Mouse (Mus musculus) ES-Bruce4 (cell line): ENCODE data around the gene Mknk1.

Experiments
- CTCF ChIP-seq: IDR thresholded peaks from one replicate; pipeline ENCODE4 v1.8.1; 2011; ENCODE audit warnings: low read depth, low read length
- EP300 ChIP-seq: IDR thresholded peaks from 2 replicates; pipeline ENCODE4 v1.6.1; 2011; ENCODE audit warnings: low read depth, low read length; ENCODE audit not compliant: insufficient read depth
- POLR2A ChIP-seq: IDR thresholded peaks from one replicate; pipeline ENCODE4 v1.8.1; 2011; ENCODE audit warnings: low read length; ENCODE audit not compliant: insufficient read depth

DNA sequence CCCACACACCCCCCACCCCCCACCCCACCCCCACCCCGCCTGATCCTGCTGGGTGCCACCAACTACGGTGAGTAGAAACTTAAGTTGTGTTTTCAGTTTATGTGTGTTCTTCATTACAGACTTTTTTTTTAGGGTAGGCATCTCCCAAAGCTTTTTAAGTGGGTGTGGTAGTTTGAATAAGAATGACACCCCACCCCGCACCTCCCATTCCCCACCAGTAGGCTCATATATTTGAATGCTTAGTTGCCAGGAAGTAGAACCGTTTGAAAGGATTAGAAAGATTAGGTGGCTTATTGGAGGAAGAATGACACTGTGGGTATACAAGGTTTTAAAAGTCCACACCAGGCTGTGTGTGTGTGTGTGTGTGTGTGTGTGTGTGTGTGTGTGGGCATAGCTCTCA lies 26.7 kb upstream of the Mknk1 start:
- no peak for TF ChIP-seq CTCF
- TF ChIP-seq EP300: no peak
- no peak for TF ChIP-seq POLR2A
